Mouse (Mus musculus) thymus, adult 2 months (tissue): Measurements from ENCODE around the gene Stab2.

ENCODE experiments used
- CTCF ChIP-seq: fragments of 200-500 bp; IDR thresholded peaks from 2 replicates; pipeline ENCODE4 v1.5.1; 2012; ENCODE audit warnings: mild to moderate bottlenecking, control low read depth, low read length, moderate library complexity, borderline replicate concordance; ENCODE audit not compliant: control insufficient read depth, poor library complexity, insufficient read depth; ENCODE audit errors: extremely low read depth
- POLR2A ChIP-seq: fragments of 200-500 bp; IDR thresholded peaks from 2 replicates; pipeline ENCODE4 v1.6.1; 2012; ENCODE audit warnings: mild to moderate bottlenecking, low read length, control low read depth, moderate library complexity; ENCODE audit not compliant: control insufficient read depth, poor library complexity, insufficient read depth; ENCODE audit errors: extremely low read depth

- TF ChIP-seq POLR2A, result no peak
- no peak for TF ChIP-seq CTCF
Measured at GRCm38 (mm10) chr10:87016151-87016692, 8.4 kb upstream of the Stab2 start.
